In genomic region chr17:23695801-23696200, GRCm38 (mm10) we compare ENCODE assay signal across 1 mouse cellular context.
TF ChIP-seq lines count a peak whose summit lies in the region.

No protein-coding gene starts in this region.

TF ChIP-seq in ES-E14, 5 proteins besides CTCF, POLR2A, EP300 and RAD21:
- TF ChIP-seq ZC3H11A (IDR thresholded peaks at IDR 0.05; ENCODE audit: borderline replicate concordance, low read depth, low read length) (no peak), ZNF384 (IDR thresholded peaks at IDR 0.05; ENCODE audit: low read depth, low read length) (no peak), CHD2 (IDR thresholded peaks at IDR 0.05; ENCODE audit: low read depth, low read length) (no peak), HCFC1 (IDR thresholded peaks at IDR 0.05; ENCODE audit: borderline replicate concordance, insufficient read depth, low read length) (no peak), MAFK (IDR thresholded peaks at IDR 0.05; ENCODE audit: insufficient read depth, low read depth, low read length) (no peak)
